Mouse (Mus musculus): ENCODE measurements around the gene Iah1. TPM values are rescaled to one million over a fixed set of nuclear protein-coding genes. Genes with fewer than 3 reads are reported as not detected.
A peak's percentile ranks its signal among the peaks of the same experiment; 100 is the strongest.

The Iah1 gene
- total RNA-seq (2017), result 24.1 and 30.9 TPM in 2 replicates

GRCm38 (mm10) chr12:21315923-21316868 is at the start of gene Iah1:
Gene Iah1 (plus strand): TSS chr12:21316389.
- peak; percentile 94 for ATAC-seq (replicated peaks; ENCODE audit: low read depth, poor library complexity, severe bottlenecking)

DNA sequence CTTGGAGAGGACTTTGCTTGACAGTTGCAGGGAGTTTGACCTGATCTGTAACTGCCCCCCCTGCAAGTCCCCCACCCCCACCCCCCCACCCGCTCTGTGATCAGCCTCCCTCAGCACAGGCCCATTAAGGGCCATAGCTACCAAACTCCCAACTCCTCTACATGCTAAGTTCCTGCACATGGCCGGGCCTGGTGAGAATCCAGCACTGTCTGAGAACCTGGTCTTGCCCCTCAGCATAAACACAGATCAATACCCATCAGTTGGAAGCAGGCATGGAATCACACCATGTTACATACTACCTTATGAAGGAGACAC is 49.4 kb upstream of the Iah1 start:
- ATAC-seq (replicated peaks; ENCODE audit: low read depth, poor library complexity, severe bottlenecking), result no peak

DNA sequence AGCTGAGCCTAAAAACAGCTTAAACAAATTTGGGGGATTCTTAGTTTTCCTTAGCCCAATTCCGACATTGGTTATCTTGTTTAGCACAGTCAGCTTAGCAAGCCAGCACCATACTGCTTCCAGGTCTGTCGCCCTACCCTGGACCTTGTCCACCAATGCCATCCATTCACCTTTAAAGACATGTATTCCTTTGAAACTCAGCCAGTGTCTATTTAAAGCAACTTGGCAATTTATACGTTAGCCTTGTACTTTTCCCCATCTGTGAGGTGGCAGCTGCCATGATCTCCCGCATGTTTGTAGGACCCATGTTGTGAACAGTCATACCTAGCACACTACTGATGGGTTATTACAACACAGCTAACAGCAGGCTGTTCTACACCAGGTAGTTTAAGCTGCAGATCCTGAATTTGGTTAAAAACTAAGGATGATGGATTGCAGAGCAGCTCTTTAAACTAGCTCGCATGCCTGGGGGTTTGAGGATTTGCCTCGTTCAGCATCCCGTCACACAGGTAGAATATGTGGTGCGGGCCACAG is 48.0 kb upstream of the Iah1 start:
- ATAC-seq (replicated peaks; ENCODE audit: low read depth, poor library complexity, severe bottlenecking), result no peak

DNA sequence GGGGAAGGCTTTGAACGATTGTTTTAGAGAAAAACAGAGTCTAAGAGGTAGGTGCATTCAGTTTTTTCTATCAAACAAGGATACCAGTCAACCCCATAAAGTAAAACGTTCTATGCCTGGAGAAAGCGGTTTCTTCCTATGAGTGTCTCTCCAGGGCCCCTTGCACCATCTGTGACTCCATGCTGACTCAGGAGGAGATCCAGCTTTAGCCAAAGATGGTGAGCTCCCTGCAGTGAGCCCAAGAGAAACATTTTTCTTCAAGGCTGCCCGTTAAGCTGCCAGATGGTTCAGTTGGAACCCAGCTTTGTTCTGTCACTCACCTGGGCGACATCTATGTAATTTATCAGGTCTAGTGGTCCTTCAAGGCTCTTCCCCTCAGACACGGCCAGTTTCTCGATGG is 41.7 kb upstream of the Iah1 start:
- no peak for ATAC-seq (replicated peaks; ENCODE audit: low read depth, poor library complexity, severe bottlenecking)

- ATAC-seq (replicated peaks; ENCODE audit: low read depth, poor library complexity, severe bottlenecking), result no peak
These were observed 38.8 kb upstream of the Iah1 start for GRCm38 (mm10) chr12:21277352-21277864.

DNA sequence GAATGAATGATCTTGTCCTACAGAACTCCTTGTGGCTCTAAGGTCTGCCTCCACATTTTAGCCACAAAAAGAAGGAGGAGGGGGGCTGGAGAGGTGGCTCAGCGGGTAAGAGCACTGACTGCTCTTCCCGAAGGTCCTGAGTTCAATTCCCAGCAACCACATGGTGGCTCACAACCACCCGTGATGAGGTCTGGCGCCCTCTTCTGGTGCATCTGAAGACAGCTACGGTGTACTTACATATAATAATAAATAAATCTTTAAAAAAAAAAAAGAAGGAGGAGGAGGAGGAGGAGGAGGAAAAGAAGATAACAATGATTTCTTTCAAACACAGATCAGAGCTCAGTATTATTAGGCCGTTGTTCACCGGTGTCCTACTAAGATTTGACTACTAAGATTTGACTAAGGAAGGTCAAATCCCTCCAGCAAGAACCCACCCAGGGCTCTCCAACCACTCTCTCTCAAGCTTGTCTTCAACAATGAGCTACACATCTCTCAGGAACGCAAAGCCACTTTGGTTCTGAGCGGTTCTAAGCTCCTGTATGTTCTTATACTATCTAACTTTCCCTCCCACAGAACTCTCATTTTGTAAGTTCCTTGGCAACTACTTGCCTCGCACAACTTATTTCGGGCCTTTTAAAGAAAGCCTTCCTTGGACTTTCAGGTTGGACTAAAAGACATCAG is 31.3 kb upstream of the Iah1 start, which contains the start of gene Cpsf3:
Gene Cpsf3, plus strand, starts transcription at position 631 of the 681 bp plus-strand sequence.
- ATAC-seq (replicated peaks; ENCODE audit: low read depth, poor library complexity, severe bottlenecking), result no peak

DNA sequence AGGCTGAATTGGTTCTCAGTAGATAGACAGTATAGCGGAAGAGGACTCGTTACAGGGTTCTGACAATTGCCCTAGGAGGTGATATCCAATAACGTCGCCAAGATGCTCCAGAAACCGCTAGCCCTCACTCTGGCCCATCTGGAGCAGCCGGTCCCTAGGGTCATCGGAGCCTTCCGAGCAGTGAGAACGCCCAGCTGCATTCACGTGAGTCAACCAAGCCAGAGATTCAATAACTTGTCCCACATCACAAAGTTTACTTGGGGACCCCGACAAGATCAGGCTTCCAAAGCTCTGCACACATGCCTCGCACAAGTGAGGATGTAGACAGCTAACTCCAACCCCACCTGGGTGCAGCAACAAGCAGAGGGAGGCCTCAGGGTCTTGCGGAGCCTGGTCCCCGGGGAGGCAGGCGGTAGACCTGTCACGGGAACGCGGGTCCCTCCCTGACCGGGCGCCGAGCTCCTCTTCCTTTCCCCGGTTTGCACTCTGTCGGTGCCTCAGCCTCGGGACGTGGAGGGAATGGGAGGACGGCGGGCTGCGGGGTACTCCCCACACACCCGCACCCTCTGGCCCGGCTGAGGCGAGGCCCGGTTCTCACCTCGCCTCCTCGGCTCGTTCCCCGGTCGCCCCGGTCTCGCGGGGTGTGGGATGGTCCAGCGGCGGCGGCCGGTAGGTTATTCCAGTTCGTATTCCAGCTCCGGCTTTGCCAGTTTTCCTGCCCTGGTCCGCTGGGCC is 30.5 kb upstream of the Iah1 start:
- peak; percentile 42 for ATAC-seq (replicated peaks; ENCODE audit: low read depth, poor library complexity, severe bottlenecking)

GRCm38 (mm10) chr12:21286243-21286622 is 30.0 kb upstream of the Iah1 start, which contains the start of gene Itgb1bp1:
Gene Itgb1bp1 (minus strand): TSS chr12:21286284.
- peak; percentile 89 for ATAC-seq (replicated peaks; ENCODE audit: low read depth, poor library complexity, severe bottlenecking)

DNA sequence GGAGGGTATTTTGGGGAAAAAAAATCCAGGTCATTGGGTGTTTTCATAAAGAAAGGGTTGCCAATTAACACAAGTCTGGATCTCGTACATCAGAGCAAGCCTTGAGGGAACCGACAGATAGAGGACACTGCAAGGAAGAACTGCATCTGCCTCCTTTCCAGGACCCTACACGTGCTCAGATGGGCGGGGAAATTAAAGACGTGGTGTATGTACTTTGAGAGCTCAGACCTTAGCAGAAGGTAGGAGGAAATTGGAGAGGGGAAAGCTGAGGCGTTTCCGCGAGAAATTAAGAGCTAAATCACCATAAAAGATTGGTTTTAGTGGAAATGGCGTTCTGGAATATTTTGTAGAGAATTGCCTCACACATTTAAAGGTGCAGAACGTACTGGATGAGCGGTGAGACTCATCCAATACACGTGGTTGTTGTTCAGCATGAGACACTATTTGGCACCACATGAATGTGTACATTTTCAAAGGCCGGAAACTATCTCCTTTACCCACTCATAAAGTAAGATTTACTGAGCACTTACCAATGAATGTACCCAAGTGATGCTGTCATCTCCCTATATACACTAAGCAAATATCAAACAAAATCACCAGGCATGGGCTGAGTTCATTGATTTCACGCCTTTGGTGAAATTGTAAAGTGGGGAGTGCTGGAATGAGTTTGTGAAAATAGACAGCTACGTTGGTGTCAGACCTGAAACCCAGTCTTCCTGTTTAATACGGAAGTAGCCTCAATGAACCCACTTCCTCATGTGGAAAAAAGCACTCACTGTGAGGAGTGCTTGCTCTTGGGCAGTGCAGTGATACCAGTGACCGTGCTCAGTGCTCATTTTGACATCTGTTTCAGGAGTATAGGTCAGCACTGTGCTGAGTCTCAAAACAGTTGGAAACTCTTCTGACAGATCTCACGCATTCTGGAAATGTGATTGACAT is 29.2 kb upstream of the Iah1 start:
- ATAC-seq (replicated peaks; ENCODE audit: low read depth, poor library complexity, severe bottlenecking), result peak; percentile 61

GRCm38 (mm10) chr12:21288716-21289395 is 27.3 kb upstream of the Iah1 start:
- no peak for ATAC-seq (replicated peaks; ENCODE audit: low read depth, poor library complexity, severe bottlenecking)

- no peak for ATAC-seq (replicated peaks; ENCODE audit: low read depth, poor library complexity, severe bottlenecking)
These were observed 26.5 kb upstream of the Iah1 start for GRCm38 (mm10) chr12:21289651-21290050.

DNA sequence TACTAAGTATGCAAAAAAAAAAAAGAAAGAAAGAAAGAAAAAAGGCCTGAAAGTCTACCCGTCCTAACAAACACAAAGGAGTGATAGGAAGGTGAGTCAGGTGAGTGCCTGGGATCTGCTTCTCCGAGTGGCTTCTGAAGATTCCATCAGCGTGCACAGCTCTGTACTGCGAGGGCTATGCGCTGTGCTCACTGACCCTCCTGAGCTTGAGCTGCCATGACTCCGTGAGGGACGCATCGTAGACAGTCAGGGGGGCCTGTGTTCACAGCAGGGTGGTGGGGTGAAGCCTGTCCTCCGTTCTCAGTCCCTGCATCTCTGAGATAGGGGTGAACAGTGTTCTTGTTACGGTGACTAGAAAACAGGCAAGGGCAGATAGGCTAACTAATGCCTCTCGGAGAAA is 17.3 kb upstream of the Iah1 start:
- no peak for ATAC-seq (replicated peaks; ENCODE audit: low read depth, poor library complexity, severe bottlenecking)

DNA sequence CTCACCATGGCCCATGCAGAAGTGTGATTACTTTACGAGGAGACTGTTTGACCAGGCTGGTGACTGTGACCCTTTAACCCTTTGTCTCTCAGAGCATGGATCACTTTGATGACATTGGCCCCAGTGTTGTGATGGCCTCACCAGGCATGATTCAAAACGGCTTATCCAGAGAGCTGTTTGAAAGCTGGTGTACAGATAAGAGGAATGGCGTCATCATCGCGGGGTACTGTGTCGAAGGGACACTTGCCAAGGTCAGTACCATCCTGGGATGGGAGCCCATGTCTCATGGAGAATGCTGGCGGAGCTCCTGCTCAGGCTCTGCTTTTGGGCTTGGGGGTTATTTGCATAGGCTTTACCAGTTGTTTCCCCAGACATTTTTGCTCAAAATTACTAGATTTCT is 14.9 kb upstream of the Iah1 start:
- ATAC-seq (replicated peaks; ENCODE audit: low read depth, poor library complexity, severe bottlenecking), result no peak

- no peak for ATAC-seq (replicated peaks; ENCODE audit: low read depth, poor library complexity, severe bottlenecking)
These were observed 14.3 kb upstream of the Iah1 start for GRCm38 (mm10) chr12:21301932-21302331.

- ATAC-seq (replicated peaks; ENCODE audit: low read depth, poor library complexity, severe bottlenecking), result peak; percentile 52; the same call in 1 of the 2 replicates
These were observed 13.8 kb upstream of the Iah1 start for GRCm38 (mm10) chr12:21302361-21302783.

DNA sequence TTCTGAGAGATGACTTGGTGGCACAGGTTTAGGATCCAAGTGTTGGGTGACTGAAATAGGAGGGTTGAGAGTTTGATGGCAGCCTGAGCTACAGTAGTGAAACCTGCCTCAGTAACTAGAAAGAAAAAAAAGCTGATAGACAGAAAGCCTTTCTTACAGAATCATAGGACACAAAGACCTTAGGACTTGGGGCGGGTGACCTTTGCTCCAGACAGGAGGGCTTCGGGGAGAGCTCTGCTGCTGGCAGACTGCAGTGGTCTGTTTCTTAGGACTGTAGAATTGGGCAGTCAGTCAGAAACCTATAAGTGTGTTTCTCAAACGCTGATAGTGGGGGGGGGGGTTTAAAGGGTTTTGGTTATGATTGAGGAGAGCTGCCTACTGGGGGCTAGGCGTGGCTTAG is 10.4 kb upstream of the Iah1 start:
- no peak for ATAC-seq (replicated peaks; ENCODE audit: low read depth, poor library complexity, severe bottlenecking)

GRCm38 (mm10) chr12:21306721-21307120 is 9.5 kb upstream of the Iah1 start:
- no peak for ATAC-seq (replicated peaks; ENCODE audit: low read depth, poor library complexity, severe bottlenecking)

DNA sequence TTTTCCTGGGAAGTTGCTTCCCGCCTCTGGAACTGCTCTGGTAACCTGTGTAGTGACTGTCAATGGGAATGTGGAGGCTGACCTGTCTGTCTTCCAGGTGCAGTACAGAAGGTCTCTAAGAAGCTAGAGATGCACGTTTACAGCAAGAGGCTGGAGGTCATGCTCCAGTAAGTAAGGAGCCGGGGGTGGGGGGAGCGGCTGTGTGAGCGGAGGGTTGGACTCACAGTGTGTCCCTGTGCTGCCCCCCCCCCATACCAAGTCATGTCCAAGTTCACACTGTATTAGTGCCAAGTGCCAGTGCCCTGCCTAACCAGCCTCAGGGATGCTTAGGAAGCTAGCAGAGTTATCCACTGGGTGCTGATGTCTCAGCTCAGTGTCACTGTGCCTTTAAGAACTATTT is 4.0 kb upstream of the Iah1 start:
- ATAC-seq (replicated peaks; ENCODE audit: low read depth, poor library complexity, severe bottlenecking), result no peak

DNA sequence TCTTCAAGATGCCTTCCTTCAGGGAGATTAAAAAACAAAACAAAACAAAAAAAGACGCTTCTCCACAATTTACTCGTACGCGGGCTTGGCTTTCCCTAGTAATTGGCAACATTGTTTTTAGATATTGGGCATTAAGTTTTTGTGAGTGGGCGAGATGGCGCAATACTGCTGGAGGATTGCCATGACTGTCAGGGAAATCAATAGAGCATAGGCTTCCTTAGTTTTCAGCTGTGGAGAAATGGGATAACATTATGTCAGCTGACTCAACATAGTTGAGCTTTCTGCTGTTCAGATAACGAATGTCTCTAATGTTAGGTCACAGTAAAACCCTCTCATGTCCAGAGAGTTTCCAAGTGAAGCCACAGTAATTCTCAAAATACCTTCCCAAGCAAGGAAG is 678 bp downstream of the Iah1 start:
- ATAC-seq (replicated peaks; ENCODE audit: low read depth, poor library complexity, severe bottlenecking), result no peak

Measured in common myeloid progenitor, adult 5-6 weeks (primary cell).